Mouse (Mus musculus): ENCODE results near the gene Akirin1. TPM values are rescaled to one million over a fixed set of nuclear protein-coding genes. Genes with fewer than 3 reads are reported as not detected.

Akirin1 gene
- polyA plus RNA-seq, 1 experiment from 2014 or later, result 42.5 TPM

GRCm38 (mm10) chr4:123717574-123718433 is 32.3 kb downstream of the Akirin1 start, which contains the start of gene Ndufs5:
Ndufs5 (minus strand) TSS chr4:123718202.
- H3K27me3 ChIP-seq, result no peaks in the 10 kb centered on the region
- peak within 1 kb of the TSS; percentile 94 for H3K4me3 ChIP-seq
- under 1% methylated on average over 40 of the region's 40 CpGs for WGBS
- ATAC-seq (replicated peaks; ENCODE audit: insufficient number of reproducible peaks, insufficient read depth, low FRiP score, low read depth), result peak; percentile 96
- peak within 1 kb of the TSS; percentile 91 for H3K9ac ChIP-seq
- no peaks in the 10 kb centered on the region for H3K9me3 ChIP-seq (replicated peaks)
- peak within 1 kb of the TSS; percentile 80 for H3K27ac ChIP-seq
- H3K4me2 ChIP-seq, result peak within 1 kb of the TSS; percentile 65
- peaks cover 10% of the 10 kb centered on the region for H3K4me1 ChIP-seq (replicated peaks)
- peaks cover 20% of the 10 kb centered on the region for H3K36me3 ChIP-seq

GRCm38 (mm10) chr4:123712431-123712830 is 37.7 kb downstream of the Akirin1 start:
- Histone ChIP-seq H3K4me2 (no peak overlapping the region), H3K4me1 (replicated peaks) (peaks cover 7% of the 10 kb centered on the region), H3K9ac (no peak overlapping the region), H3K4me3 (no peak overlapping the region), H3K27ac (no peak overlapping the region), H3K9me3 (replicated peaks) (no peaks in the 10 kb centered on the region), H3K27me3 (no peaks in the 10 kb centered on the region), H3K36me3 (peaks cover 26% of the 10 kb centered on the region)
- ATAC-seq (replicated peaks; ENCODE audit: insufficient number of reproducible peaks, insufficient read depth, low FRiP score, low read depth), result no peak
- WGBS, result 89% methylated on average over 3 of the region's 3 CpGs

DNA sequence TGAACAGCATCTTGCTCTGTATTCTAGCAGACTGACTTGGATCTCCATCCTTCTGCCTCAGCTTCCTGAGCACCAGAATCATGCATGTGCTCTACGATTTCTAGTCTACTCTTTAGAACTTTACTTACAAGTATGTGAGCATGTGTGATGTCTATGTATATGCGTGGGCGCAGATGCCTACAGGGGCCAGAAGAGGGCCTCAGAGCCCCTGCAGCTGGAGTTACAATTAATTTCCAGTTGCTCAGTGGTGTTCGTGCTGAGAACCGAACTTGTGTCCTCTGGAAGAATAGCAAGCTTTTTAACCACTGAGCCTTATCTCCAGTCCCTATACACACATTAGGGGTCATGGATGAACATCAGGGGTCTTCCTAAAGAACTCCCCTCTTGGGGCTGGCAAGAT is 42.8 kb downstream of the Akirin1 start:
- peaks cover 4% of the 10 kb centered on the region; the same call in 1 of the 2 replicates for H3K36me3 ChIP-seq
- H3K9ac ChIP-seq, result no peak overlapping the region
- WGBS, result 96% methylated on average over 5 of the region's 5 CpGs
- H3K4me2 ChIP-seq, result no peak overlapping the region
- H3K27ac ChIP-seq, result no peak overlapping the region
- no peak for ATAC-seq (replicated peaks; ENCODE audit: insufficient number of reproducible peaks, insufficient read depth, low FRiP score, low read depth)
- no peaks in the 10 kb centered on the region for H3K27me3 ChIP-seq
- H3K4me1 ChIP-seq (replicated peaks), result no peaks in the 10 kb centered on the region
- H3K9me3 ChIP-seq (replicated peaks), result no peaks in the 10 kb centered on the region
- no peak overlapping the region for H3K4me3 ChIP-seq

GRCm38 (mm10) chr4:123705340-123705739 is 44.8 kb downstream of the Akirin1 start:
- WGBS, result 87% methylated on average over 2 of the region's 2 CpGs
- no peaks in the 10 kb centered on the region for H3K9me3 ChIP-seq (replicated peaks)
- no peaks in the 10 kb centered on the region for H3K36me3 ChIP-seq
- no peak overlapping the region for H3K27ac ChIP-seq
- no peak for ATAC-seq (replicated peaks; ENCODE audit: insufficient number of reproducible peaks, insufficient read depth, low FRiP score, low read depth)
- no peak overlapping the region for H3K4me3 ChIP-seq
- H3K4me2 ChIP-seq, result no peak overlapping the region
- no peaks in the 10 kb centered on the region for H3K27me3 ChIP-seq
- no peaks in the 10 kb centered on the region for H3K4me1 ChIP-seq (replicated peaks)
- no peak overlapping the region for H3K9ac ChIP-seq

DNA sequence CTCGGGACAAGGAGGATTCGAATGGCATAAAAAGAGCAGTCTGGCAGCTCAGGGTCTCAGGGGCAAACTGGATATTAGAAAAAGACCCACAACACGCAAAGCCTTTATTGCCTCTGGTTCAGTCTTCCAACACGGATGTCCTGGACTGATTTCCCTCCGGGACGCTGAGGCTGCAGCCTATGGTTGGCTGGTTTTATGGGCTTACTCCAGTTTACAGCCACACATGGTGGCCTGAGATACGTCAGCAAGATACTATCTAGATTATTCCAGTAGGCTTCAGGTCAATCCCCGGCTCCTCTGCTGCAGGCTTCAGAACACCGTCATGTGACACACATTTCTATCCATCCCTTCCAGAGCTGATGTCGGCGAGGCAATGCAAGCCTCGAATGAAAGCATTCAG is 56.8 kb downstream of the Akirin1 start:
- whole genome bisulfite sequencing, result 83% methylated on average over 12 of the region's 12 CpGs
- Histone ChIP-seq H3K36me3 (no peaks in the 10 kb centered on the region), H3K4me2 (no peak overlapping the region), H3K27ac (no peak overlapping the region), H3K27me3 (no peaks in the 10 kb centered on the region), H3K4me1 (replicated peaks) (no peaks in the 10 kb centered on the region), H3K9me3 (replicated peaks) (no peaks in the 10 kb centered on the region), H3K9ac (no peak overlapping the region), H3K4me3 (no peak overlapping the region)
- ATAC-seq (replicated peaks; ENCODE audit: insufficient number of reproducible peaks, insufficient read depth, low FRiP score, low read depth), result no peak

DNA sequence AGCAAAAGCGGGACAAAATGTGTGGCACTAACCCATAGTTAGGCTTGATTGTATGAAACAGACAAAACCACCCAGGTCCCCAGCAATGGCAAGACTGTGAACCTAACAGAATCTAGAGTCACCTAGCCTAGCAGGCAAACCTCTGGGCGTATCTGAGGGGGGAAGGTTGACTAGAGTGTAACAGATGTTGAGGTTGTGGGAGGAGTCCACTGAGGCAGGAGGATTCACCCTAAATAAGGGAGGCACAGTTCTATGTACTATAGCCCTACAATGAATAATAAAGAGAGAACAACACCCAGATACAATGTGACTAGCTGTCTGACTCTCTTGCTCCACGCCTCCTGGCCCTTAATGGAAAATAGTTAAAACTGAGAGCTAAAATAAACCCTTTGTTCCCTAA is 58.1 kb downstream of the Akirin1 start:
- Histone ChIP-seq H3K9ac (no peak overlapping the region), H3K4me3 (no peak overlapping the region), H3K9me3 (replicated peaks) (no peaks in the 10 kb centered on the region), H3K4me2 (no peak overlapping the region), H3K36me3 (no peaks in the 10 kb centered on the region), H3K4me1 (replicated peaks) (0 out of 2 replicates have a peak, but pooled peaks cover 4% of the 10 kb centered on the region), H3K27me3 (no peaks in the 10 kb centered on the region), H3K27ac (no peak overlapping the region)
- 79% methylated on average over 3 of the region's 3 CpGs for WGBS
- ATAC-seq (replicated peaks; ENCODE audit: insufficient number of reproducible peaks, insufficient read depth, low FRiP score, low read depth), result no peak

DNA sequence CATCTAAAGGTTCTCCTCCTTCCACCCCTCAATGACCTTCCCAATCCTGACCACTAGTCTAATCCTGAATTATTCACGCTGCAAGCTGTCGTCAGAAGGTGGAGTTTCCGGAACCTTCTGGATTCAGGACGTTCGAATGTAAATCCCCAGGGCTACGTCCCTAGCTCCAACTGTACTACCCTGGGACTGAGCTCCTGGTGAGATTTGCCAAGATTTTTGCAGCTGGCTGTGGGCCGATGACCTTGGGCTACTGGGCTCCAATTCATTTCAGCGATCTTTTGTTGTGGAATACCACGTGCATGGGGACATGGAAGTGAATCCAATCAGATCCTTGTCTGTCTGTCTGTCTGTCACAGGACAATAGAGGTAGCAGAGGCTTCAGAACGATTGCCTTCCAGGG is 59.8 kb downstream of the Akirin1 start:
- H3K27ac ChIP-seq, result no peak overlapping the region
- ATAC-seq (replicated peaks; ENCODE audit: insufficient number of reproducible peaks, insufficient read depth, low FRiP score, low read depth), result no peak
- H3K4me3 ChIP-seq, result no peak overlapping the region
- 76% methylated on average over 10 of the region's 10 CpGs for WGBS
- H3K9ac ChIP-seq, result no peak overlapping the region
- no peak overlapping the region for H3K4me2 ChIP-seq
- H3K36me3 ChIP-seq, result no peaks in the 10 kb centered on the region
- peaks cover 18% of the 10 kb centered on the region for H3K4me1 ChIP-seq (replicated peaks)
- H3K27me3 ChIP-seq, result 0 out of 2 replicates have a peak, but pooled peaks cover 3% of the 10 kb centered on the region
- no peaks in the 10 kb centered on the region for H3K9me3 ChIP-seq (replicated peaks)

- peak overlapping the region; percentile 100 for H3K4me2 ChIP-seq
- WGBS, result 0% methylated on average over 41 of the region's 89 CpGs
- H3K4me1 ChIP-seq (replicated peaks), result peaks cover 18% of the 10 kb centered on the region
- H3K9ac ChIP-seq, result peak overlapping the region; percentile 85
- ATAC-seq (replicated peaks; ENCODE audit: insufficient number of reproducible peaks, insufficient read depth, low FRiP score, low read depth), result peak; percentile 58
- peak overlapping the region; percentile 90 for H3K4me3 ChIP-seq
- 0 out of 2 replicates have a peak, but pooled peaks cover 3% of the 10 kb centered on the region for H3K27me3 ChIP-seq
- H3K9me3 ChIP-seq (replicated peaks), result no peaks in the 10 kb centered on the region
- peak overlapping the region; percentile 69 for H3K27ac ChIP-seq
- no peaks in the 10 kb centered on the region for H3K36me3 ChIP-seq
These were observed 62.9 kb downstream of the Akirin1 start for GRCm38 (mm10) chr4:123687025-123687781.

DNA sequence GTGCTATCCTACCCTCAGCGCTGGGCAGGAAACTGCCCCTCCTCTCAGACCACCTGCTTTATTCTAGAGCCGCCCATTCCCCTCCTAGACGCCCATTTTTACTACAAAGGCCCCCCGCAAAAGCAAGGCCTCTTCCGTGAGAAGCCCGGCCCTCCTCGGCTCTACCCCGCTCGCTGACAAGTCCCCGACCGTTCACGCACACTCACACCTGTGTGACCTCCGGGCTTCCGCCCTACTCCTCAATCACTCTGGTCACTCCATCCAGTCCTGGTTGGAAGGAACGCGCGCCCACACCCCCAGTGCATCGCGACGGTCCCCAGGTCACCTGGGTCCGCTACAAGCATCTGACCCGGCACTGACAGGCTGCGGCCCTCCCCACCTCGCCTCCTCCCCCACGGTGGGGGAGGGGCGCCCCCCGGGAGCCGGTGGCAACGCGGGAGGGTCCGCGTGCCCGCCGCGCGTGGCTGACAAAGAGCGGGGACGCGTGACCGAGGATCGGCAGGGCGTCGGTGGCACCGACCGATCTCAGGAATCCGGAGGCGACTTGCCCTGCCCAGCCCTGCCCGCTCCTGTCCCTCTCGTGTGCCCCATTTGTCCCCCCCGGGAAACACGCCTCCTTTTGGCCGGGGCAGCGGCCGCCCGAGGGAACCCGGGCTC is 63.6 kb downstream of the Akirin1 start:
- peak overlapping the region; percentile 69 for H3K27ac ChIP-seq
- H3K4me2 ChIP-seq, result peak overlapping the region; percentile 100
- 0 out of 2 replicates have a peak, but pooled peaks have one; percentile 10 for ATAC-seq (replicated peaks; ENCODE audit: insufficient number of reproducible peaks, insufficient read depth, low FRiP score, low read depth)
- WGBS, result 2% methylated on average over 55 of the region's 56 CpGs
- H3K36me3 ChIP-seq, result no peaks in the 10 kb centered on the region
- 0 out of 2 replicates have a peak, but pooled peaks cover 3% of the 10 kb centered on the region for H3K27me3 ChIP-seq
- no peaks in the 10 kb centered on the region for H3K9me3 ChIP-seq (replicated peaks)
- H3K4me3 ChIP-seq, result peak overlapping the region; percentile 90
- peaks cover 23% of the 10 kb centered on the region for H3K4me1 ChIP-seq (replicated peaks)
- H3K9ac ChIP-seq, result peak overlapping the region; percentile 85

- no peak overlapping the region for H3K27ac ChIP-seq
- no peak for ATAC-seq (replicated peaks; ENCODE audit: insufficient number of reproducible peaks, insufficient read depth, low FRiP score, low read depth)
- H3K36me3 ChIP-seq, result no peaks in the 10 kb centered on the region
- H3K4me3 ChIP-seq, result peak overlapping the region; percentile 90
- peak overlapping the region; percentile 100 for H3K4me2 ChIP-seq
- no peak overlapping the region for H3K9ac ChIP-seq
- H3K4me1 ChIP-seq (replicated peaks), result peaks cover 31% of the 10 kb centered on the region
- 50% methylated on average over 8 of the region's 8 CpGs for WGBS
- 0 out of 2 replicates have a peak, but pooled peaks cover 3% of the 10 kb centered on the region for H3K27me3 ChIP-seq
- H3K9me3 ChIP-seq (replicated peaks), result no peaks in the 10 kb centered on the region
These were observed 64.5 kb downstream of the Akirin1 start for GRCm38 (mm10) chr4:123685506-123686242.

All from heart, embryonic 15.5 days (tissue).